Mouse (Mus musculus) forebrain, embryonic 12.5 days (tissue): ENCODE results near the gene Tbc1d1. TPM values are rescaled to one million over a fixed set of nuclear protein-coding genes. Genes with fewer than 3 reads are reported as not detected.

Source experiments
- ATAC-seq: fragments of 200-750 bp; cut with Nextera tagmentation; 2 replicates; pipeline ENCODE4 v1.8.0; 2017; ENCODE audit warnings: moderate TSS enrichment; ENCODE audit not compliant: low FRiP score
- H3K27ac ChIP-seq: fragments of 300-500 bp; sonication (generic); 2 replicates; pipeline ENCODE4 v1.5.1; 2016; ENCODE audit warnings: mild to moderate bottlenecking
- H3K27me3 ChIP-seq: fragments of 300-500 bp; sonication (generic); 2 replicates; pipeline ENCODE4 v1.6.1; 2016; ENCODE audit warnings: mild to moderate bottlenecking
- H3K36me3 ChIP-seq: fragments of 300-500 bp; sonication (generic); replicated peaks from 2 replicates; pipeline ENCODE4 v1.6.1; 2016; ENCODE audit warnings: mild to moderate bottlenecking
- H3K4me1 ChIP-seq: fragments of 300-500 bp; sonication (generic); 2 replicates; pipeline ENCODE4 v1.6.1; 2016
- H3K4me2 ChIP-seq: fragments of 300-500 bp; sonication (generic); 2 replicates; pipeline ENCODE4 v1.6.1; 2016; ENCODE audit warnings: mild to moderate bottlenecking, moderate library complexity
- H3K4me3 ChIP-seq: fragments of 300-500 bp; sonication (generic); replicated peaks from 2 replicates; pipeline ENCODE4 v1.5.1; 2016; ENCODE audit warnings: mild to moderate bottlenecking
- H3K9ac ChIP-seq: fragments of 300-500 bp; sonication (generic); 2 replicates; pipeline ENCODE4 v1.6.1; 2016; ENCODE audit warnings: mild to moderate bottlenecking
- H3K9me3 ChIP-seq: fragments of 300-500 bp; sonication (generic); 2 replicates; pipeline ENCODE4 v1.6.1; 2016
- WGBS: fragments of 180-500 bp; shearing (Covaris S2); methylation state at CpG from one replicate; pipeline ENCODE4 v1.1.7; 2016; 5-methylcytosine and 5-hydroxymethylcytosine counted together
- polyA plus RNA-seq: library from polyadenylated mRNA; unstranded; fragments of >200 nt; fragmentation: Nextera tagmentation; extraction: Ambion mirVana; gene quantifications from 2 replicates; pipeline ENCODE4 v1.2.1, GENCODE M21; 2016

Tbc1d1 gene
- polyA plus RNA-seq, 1 experiment from 2014 or later, result 25.3 TPM

- Histone ChIP-seq H3K4me1 (no peaks in the 10 kb centered on the region), H3K27me3 (no peaks in the 10 kb centered on the region), H3K9ac (no peak overlapping the region), H3K4me3 (no peak overlapping the region), H3K4me2 (no peak overlapping the region), H3K9me3 (peaks cover 3% of the 10 kb centered on the region; the same call in 1 of the 2 replicates), H3K36me3 (no peaks in the 10 kb centered on the region), H3K27ac (no peak overlapping the region)
- 94% methylated on average over 1 of the region's 1 CpGs for WGBS
- no peak for ATAC-seq
Measured at GRCm38 (mm10) chr5:64196250-64196865, 40.3 kb downstream of the Tbc1d1 start.

- Histone ChIP-seq H3K4me1 (no peaks in the 10 kb centered on the region), H3K27me3 (no peaks in the 10 kb centered on the region), H3K9me3 (no peaks in the 10 kb centered on the region), H3K9ac (no peak overlapping the region), H3K36me3 (no peaks in the 10 kb centered on the region), H3K4me2 (no peak overlapping the region), H3K27ac (no peak overlapping the region), H3K4me3 (no peak overlapping the region)
- no peak for ATAC-seq
- 76% methylated on average over 5 of the region's 5 CpGs for WGBS
Measured at GRCm38 (mm10) chr5:64196866-64197321, 40.8 kb downstream of the Tbc1d1 start.

- Histone ChIP-seq H3K4me2 (no peak overlapping the region), H3K4me1 (no peaks in the 10 kb centered on the region), H3K4me3 (no peak overlapping the region), H3K27ac (no peak overlapping the region), H3K36me3 (no peaks in the 10 kb centered on the region), H3K9ac (no peak overlapping the region), H3K9me3 (no peaks in the 10 kb centered on the region), H3K27me3 (no peaks in the 10 kb centered on the region)
- no peak for ATAC-seq
- WGBS, result 92% methylated on average over 7 of the region's 7 CpGs
Measured at GRCm38 (mm10) chr5:64198624-64199023, 42.5 kb downstream of the Tbc1d1 start.

- no peak for ATAC-seq
- no peak overlapping the region for H3K9ac ChIP-seq
- WGBS, result 85% methylated on average over 5 of the region's 5 CpGs
- no peak overlapping the region for H3K4me3 ChIP-seq
- no peaks in the 10 kb centered on the region for H3K27me3 ChIP-seq
- no peaks in the 10 kb centered on the region for H3K36me3 ChIP-seq
- H3K9me3 ChIP-seq, result no peaks in the 10 kb centered on the region
- H3K4me2 ChIP-seq, result no peak overlapping the region
- no peaks in the 10 kb centered on the region for H3K4me1 ChIP-seq
- H3K27ac ChIP-seq, result no peak overlapping the region
Measured at GRCm38 (mm10) chr5:64201071-64201470, 45.0 kb downstream of the Tbc1d1 start.

- Histone ChIP-seq H3K4me2 (no peak overlapping the region), H3K27ac (no peak overlapping the region), H3K9me3 (no peaks in the 10 kb centered on the region), H3K27me3 (no peaks in the 10 kb centered on the region), H3K36me3 (no peaks in the 10 kb centered on the region), H3K4me1 (no peaks in the 10 kb centered on the region), H3K4me3 (no peak overlapping the region), H3K9ac (no peak overlapping the region)
- no peak for ATAC-seq
- 29% methylated on average over 2 of the region's 2 CpGs for WGBS
Measured at GRCm38 (mm10) chr5:64202306-64202705, 46.2 kb downstream of the Tbc1d1 start.

- no peaks in the 10 kb centered on the region for H3K9me3 ChIP-seq
- H3K27me3 ChIP-seq, result no peaks in the 10 kb centered on the region
- H3K4me2 ChIP-seq, result no peak overlapping the region
- H3K4me3 ChIP-seq, result no peak overlapping the region
- no peak overlapping the region for H3K27ac ChIP-seq
- WGBS, result 86% methylated on average over 3 of the region's 3 CpGs
- no peak overlapping the region for H3K9ac ChIP-seq
- H3K4me1 ChIP-seq, result no peaks in the 10 kb centered on the region
- no peaks in the 10 kb centered on the region for H3K36me3 ChIP-seq
- no peak for ATAC-seq
Measured at GRCm38 (mm10) chr5:64205610-64206009, 49.5 kb downstream of the Tbc1d1 start.

GRCm38 (mm10) chr5:64206431-64206830 is 50.3 kb downstream of the Tbc1d1 start:
- no peaks in the 10 kb centered on the region for H3K4me1 ChIP-seq
- H3K27me3 ChIP-seq, result no peaks in the 10 kb centered on the region
- no peak for ATAC-seq
- no peak overlapping the region for H3K9ac ChIP-seq
- H3K9me3 ChIP-seq, result no peaks in the 10 kb centered on the region
- WGBS, result 80% methylated on average over 3 of the region's 3 CpGs
- H3K4me2 ChIP-seq, result no peak overlapping the region
- H3K27ac ChIP-seq, result no peak overlapping the region
- no peak overlapping the region for H3K4me3 ChIP-seq
- H3K36me3 ChIP-seq, result no peaks in the 10 kb centered on the region

- Histone ChIP-seq H3K27ac (no peak overlapping the region), H3K36me3 (no peaks in the 10 kb centered on the region), H3K9ac (no peak overlapping the region), H3K4me2 (no peak overlapping the region), H3K27me3 (no peaks in the 10 kb centered on the region), H3K4me1 (no peaks in the 10 kb centered on the region), H3K4me3 (no peak overlapping the region), H3K9me3 (no peaks in the 10 kb centered on the region)
- peak; percentile 58; the same call in 1 of the 2 replicates for ATAC-seq
- 74% methylated on average over 8 of the region's 8 CpGs for WGBS
Measured at GRCm38 (mm10) chr5:64206875-64207274, 50.8 kb downstream of the Tbc1d1 start.

- ATAC-seq, result no peak
- 90% methylated on average over 6 of the region's 6 CpGs for WGBS
- no peak overlapping the region for H3K9ac ChIP-seq
- no peaks in the 10 kb centered on the region for H3K9me3 ChIP-seq
- no peak overlapping the region for H3K27ac ChIP-seq
- no peaks in the 10 kb centered on the region for H3K4me1 ChIP-seq
- no peaks in the 10 kb centered on the region for H3K36me3 ChIP-seq
- no peak overlapping the region for H3K4me3 ChIP-seq
- H3K4me2 ChIP-seq, result no peak overlapping the region
- H3K27me3 ChIP-seq, result no peaks in the 10 kb centered on the region
Measured at GRCm38 (mm10) chr5:64207800-64208199, 51.7 kb downstream of the Tbc1d1 start.

- H3K4me1 ChIP-seq, result no peaks in the 10 kb centered on the region
- ATAC-seq, result no peak
- H3K4me2 ChIP-seq, result no peak overlapping the region
- no peak overlapping the region for H3K9ac ChIP-seq
- no peaks in the 10 kb centered on the region for H3K9me3 ChIP-seq
- no peaks in the 10 kb centered on the region for H3K27me3 ChIP-seq
- no peak overlapping the region for H3K27ac ChIP-seq
- H3K36me3 ChIP-seq, result no peaks in the 10 kb centered on the region
- 87% methylated on average over 4 of the region's 4 CpGs for WGBS
- no peak overlapping the region for H3K4me3 ChIP-seq
Measured at GRCm38 (mm10) chr5:64210817-64211216, 54.7 kb downstream of the Tbc1d1 start.

- Histone ChIP-seq H3K27me3 (no peaks in the 10 kb centered on the region), H3K27ac (no peak overlapping the region), H3K36me3 (no peaks in the 10 kb centered on the region), H3K4me3 (no peak overlapping the region), H3K9ac (no peak overlapping the region), H3K9me3 (no peaks in the 10 kb centered on the region), H3K4me2 (no peak overlapping the region), H3K4me1 (no peaks in the 10 kb centered on the region)
- no peak for ATAC-seq
- 87% methylated on average over 7 of the region's 7 CpGs for WGBS
Measured at GRCm38 (mm10) chr5:64211284-64211683, 55.2 kb downstream of the Tbc1d1 start.

- Histone ChIP-seq H3K27ac (no peak overlapping the region), H3K36me3 (no peaks in the 10 kb centered on the region), H3K4me2 (no peak overlapping the region), H3K4me1 (no peaks in the 10 kb centered on the region), H3K9ac (no peak overlapping the region), H3K27me3 (no peaks in the 10 kb centered on the region), H3K4me3 (no peak overlapping the region), H3K9me3 (no peaks in the 10 kb centered on the region)
- 81% methylated on average over 5 of the region's 5 CpGs for WGBS
- no peak for ATAC-seq
Measured at GRCm38 (mm10) chr5:64212206-64212605, 56.1 kb downstream of the Tbc1d1 start.

GRCm38 (mm10) chr5:64212619-64213018 is 56.5 kb downstream of the Tbc1d1 start:
- no peak for ATAC-seq
- no peak overlapping the region for H3K9ac ChIP-seq
- H3K4me3 ChIP-seq, result no peak overlapping the region
- no peaks in the 10 kb centered on the region for H3K4me1 ChIP-seq
- 98% methylated on average over 3 of the region's 3 CpGs for WGBS
- no peaks in the 10 kb centered on the region for H3K27me3 ChIP-seq
- H3K9me3 ChIP-seq, result no peaks in the 10 kb centered on the region
- no peaks in the 10 kb centered on the region for H3K36me3 ChIP-seq
- no peak overlapping the region for H3K4me2 ChIP-seq
- H3K27ac ChIP-seq, result no peak overlapping the region
